Mouse (Mus musculus) monocyte, adult 2 months (primary cell): ENCODE measurements around the gene Sypl2.
A peak's percentile ranks its signal among the peaks of the same experiment; 100 is the strongest.

Experiments
- DNase-seq, 2 experiments: peaks; one replicate each; pipeline ENCODE4 v3.0.0; 2022; ENCODE audit warnings: low spot score in 2 of 2, low read depth in 1 of 2

The Sypl2 gene

DNA sequence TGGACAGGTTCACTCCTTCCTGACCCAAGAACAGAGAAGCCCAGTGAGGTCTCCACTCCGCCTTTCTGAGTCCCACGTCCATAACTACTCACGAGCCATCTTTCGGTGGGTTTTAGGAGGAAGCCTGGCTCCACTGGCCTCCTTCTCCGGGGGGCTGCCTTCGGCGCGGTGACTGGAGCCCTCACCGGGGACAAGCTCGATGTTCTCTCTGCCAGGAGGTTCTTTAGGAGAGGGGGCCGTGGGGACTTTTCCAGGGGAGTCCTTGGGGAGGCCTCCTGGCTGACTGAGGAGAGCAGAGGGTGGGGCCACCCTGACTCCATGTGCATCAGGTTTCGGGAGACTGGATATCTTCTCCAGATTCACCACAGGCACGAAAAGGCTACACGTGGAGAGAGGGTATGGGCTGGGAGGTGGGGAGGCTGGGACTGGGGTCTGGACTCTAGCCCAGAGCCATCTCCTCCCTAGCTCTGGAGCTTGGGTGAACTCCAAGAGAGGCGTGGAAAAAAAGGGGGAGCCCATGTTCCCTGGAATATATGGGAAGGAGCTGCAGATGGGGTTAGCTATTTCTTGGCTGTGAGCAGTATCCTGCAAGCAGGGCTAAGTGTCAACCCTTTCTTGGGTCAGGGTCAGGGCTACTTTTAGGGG lies 19.6 kb downstream of the Sypl2 start:
- DNase-seq: no peak

GRCm38 (mm10) chr3:108205601-108206000 lies 20.8 kb downstream of the Sypl2 start:
- no peak for DNase-seq

DNA sequence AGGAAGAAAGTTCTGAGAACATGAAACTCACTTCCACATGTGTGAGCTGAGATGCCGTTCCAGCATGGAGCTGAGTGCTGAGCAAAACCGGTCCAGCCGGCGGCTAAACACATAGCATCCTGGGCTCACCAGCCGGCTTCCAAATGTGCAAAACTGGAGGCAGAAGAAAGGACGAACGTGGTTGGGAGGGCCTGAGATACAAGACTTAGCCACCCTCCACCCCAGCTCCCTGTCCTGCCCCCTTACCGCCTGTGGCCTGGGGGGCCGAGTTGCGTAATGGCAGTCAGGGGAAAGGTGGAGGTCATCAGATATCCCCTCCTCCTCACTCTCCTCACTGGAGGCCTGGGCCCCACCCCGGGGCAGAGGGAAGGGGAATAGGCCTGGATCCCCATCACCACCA lies 22.0 kb downstream of the Sypl2 start:
- no peak for DNase-seq

- peak; percentile 38 to 68 for DNase-seq
Measured at GRCm38 (mm10) chr3:108203621-108204325, 22.7 kb downstream of the Sypl2 start.

DNA sequence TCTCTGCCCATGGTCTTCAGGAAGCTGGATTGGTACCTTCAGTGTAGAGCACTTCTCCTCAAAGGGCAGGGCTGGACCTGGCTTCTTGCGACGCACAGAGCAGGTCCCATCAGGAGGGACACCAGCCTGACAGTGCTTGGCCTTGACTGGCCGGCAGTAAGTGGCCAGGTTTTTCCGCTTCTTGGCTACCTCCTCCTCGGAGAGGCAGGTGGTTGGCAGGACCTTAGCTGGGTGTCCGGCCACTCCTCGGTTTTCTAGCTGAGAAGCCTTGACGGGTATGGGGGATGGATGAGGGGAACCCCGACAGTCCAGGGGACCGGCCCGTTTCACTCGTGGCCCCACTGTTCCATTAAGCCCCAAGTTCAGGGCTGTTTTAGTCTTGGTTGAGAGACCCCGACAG lies 23.2 kb downstream of the Sypl2 start:
- DNase-seq: no peak

DNA sequence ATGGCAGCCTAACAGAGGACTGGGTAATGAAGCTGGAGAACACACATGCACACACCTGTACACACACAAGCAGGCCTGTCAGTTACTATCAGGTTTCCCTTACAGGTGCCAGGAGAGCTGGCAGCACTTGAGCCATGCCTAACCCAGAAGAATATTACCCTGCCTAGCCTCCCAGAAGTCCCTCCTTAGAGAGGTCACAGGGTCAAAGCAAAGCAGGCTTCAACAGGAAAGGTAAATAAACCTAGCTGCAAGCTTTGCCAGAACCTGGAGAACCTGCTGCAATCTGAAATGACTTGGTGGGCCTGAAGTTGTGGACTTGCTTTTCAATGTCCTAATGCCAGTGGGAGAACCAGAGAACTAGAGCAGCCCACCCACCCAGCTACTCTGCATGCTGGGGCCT lies 23.9 kb downstream of the Sypl2 start:
- no peak for DNase-seq

DNA sequence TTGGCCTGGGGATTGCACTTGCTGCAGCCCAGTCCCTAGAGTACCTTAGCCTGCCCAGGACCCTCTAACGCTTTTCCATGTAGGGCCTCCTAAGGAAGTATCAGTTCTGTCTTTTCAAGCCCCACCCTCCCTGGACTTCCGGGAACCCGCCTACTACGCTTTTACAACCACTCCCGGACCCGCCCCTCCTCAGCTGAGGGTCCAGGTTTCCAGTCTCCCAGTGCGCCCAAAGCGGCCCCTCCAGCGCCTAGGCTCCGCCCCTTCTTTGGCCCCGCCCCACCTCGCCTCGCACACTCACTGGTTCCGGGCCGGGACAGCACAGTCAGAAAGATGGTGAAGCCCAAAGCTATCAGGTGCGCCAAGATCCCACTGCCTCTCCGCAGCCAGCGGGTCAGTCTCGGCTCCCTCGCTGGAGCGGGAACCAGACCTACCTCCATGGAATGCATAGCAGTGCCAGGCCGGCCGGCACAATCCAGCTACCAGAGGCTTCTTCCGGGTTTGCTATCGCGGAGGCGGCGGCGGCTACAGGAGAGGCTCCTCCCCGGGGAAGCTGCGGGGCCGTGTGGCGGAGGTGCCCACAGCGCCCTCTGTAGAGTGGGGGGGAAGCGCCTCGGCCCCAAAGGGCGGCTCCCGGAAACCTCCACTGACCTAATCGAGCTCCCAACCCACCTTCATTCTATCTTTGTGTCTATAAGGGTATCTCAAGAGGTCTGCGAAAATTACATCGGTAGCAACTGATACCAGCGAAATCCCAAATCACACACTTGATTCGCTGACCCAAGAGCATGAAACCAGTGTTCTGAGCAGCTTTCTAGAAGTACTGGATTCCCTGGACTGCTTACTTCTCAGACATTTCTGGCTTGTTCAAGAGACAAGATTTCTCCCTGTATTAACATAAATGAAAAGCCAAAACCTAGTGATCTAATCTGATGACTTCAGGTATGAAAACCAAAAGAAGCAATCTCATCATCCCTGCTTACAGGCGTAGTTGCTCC lies 25.8 kb downstream of the Sypl2 start, which contains the start of gene Cyb561d1:
Gene Cyb561d1 (minus strand): TSS at position 884 of the 995 bp plus-strand sequence.
- peak; percentile 88 for DNase-seq

DNA sequence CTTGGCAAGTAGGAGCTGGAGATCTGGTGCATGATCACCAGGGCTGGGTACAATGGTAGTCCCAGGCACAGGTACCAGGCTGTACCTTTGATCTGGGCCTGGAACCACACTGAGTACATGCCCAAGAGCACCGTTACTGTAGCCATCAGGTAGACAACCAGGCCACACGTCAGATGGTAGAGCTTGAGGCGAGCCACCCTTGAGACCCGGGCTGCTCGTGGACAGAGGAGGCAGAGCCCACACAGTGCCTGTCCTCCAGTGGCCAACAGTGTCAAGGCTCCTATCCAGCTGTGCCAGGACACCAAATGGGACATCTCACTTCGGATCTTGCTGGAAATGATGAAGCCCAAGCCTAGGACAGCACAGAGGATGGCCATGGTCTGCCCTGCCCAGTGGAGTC lies 27.2 kb downstream of the Sypl2 start:
- DNase-seq: no peak

- no peak for DNase-seq
Measured at GRCm38 (mm10) chr3:108197066-108197497, 29.4 kb downstream of the Sypl2 start.

DNA sequence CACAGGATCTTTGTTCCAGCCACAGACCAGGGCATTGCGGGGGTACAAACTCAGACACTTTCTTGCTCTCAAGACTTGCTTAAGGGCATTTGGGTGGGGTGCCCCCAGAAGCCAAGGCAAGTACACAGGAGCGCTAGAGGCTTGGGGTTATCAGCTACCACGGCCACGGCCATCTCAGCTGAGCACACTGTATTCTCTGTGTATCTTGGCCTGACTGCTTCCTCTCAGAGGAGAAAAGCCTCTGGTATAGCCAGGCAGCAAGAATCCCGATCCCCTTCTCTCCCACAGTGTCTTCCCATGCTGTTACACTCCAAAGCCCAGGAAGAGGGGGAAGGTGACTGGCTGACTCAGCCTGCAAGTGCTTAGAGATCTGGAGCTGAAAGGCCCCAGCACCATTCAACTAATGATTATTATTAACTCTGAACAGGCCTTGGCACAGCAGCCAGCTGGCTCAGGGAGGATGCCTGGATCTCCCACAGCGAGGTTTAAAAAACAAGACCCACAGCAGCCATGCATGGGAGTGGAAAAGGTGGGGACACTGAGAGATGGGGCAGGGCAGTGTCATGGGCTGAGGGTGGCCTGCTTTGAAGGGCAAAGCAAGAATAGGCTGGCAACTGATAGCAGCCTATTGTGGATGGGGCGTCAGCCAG lies 30.4 kb downstream of the Sypl2 start:
- DNase-seq: no peak

DNA sequence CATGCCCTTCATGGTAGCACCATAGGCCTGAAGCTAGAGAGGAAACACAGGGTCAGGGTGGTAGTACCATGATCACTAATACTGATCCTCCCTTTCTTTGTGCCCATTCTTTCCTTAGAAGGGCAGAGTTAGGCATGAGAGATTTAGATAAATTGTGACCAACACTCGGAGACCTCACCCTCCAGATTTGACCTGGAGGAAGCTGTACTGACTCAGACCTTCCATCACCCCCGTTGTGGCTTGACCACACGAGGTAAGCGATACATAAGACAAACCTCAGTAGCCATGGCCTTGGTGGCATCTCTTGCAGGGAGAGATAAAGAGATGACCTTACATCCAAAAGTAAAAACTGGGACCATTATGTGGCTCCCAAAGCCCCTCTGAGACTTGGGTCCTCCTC lies 31.2 kb downstream of the Sypl2 start:
- DNase-seq: no peak

GRCm38 (mm10) chr3:108193686-108194085 lies 32.8 kb downstream of the Sypl2 start:
- DNase-seq: no peak

DNA sequence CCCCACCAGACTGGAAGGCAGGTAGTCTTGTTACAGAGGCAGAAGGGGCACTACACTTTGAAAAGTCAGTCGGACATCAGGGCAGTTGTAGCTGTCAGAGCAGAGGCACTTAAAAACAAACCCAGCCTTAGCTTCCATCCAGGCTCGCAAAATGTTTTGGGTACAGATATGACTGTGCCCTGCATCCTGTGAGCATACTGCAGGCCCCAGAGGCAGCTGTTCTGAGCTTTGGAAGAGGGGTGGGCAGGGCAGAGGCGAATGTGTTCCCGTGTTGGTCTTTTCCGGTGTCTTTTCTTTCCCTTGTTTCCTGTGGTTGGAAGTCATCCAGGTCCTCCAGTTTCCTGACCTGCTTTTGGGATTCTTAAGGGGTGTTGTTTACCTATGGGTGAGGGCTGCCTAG lies 36.6 kb downstream of the Sypl2 start:
- no peak for DNase-seq

DNA sequence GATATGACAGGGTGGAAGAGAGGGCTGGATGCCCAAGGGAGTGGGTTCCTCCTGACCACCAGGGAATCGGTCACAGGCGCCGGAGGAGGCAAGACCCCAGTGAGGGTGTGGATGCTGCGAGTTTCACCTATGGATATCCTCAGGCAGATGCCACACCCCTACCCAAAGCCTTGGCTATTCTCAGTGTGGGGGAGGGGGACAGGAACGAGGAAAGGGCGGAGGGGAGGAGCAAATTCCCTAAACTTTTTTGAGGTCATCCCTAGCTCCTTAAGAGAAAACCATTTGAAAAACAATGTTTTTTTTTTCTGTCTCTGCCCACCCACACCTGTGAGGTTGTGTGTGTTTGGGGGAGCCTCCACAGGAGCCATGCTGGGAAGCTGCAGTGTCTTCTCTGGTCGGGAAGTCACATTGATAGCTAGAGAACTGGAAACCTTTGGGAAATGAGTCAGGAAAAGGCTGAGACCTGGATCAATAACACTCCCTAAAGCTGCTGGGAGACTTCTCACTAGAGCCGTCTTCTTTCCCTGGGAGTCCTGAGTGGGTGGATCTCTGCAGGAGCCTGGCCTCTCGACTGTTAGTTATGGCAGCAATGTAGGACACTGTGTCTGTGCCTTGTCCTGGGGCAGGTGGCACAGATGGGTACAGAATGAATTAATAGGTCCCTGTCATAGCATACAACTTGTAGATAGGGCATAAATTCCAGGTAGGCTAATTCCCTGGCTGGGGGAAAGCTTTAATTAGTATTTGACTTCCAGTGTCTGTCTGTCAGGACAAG lies 37.5 kb downstream of the Sypl2 start:
- DNase-seq: no peak

GRCm38 (mm10) chr3:108187111-108187795 lies 39.2 kb downstream of the Sypl2 start:
- DNase-seq: no peak

- no peak for DNase-seq
Measured at GRCm38 (mm10) chr3:108186098-108187047, 40.1 kb downstream of the Sypl2 start, which contains the start of gene Amigo1. Amigo1 (plus strand) TSS chr3:108186335.

DNA sequence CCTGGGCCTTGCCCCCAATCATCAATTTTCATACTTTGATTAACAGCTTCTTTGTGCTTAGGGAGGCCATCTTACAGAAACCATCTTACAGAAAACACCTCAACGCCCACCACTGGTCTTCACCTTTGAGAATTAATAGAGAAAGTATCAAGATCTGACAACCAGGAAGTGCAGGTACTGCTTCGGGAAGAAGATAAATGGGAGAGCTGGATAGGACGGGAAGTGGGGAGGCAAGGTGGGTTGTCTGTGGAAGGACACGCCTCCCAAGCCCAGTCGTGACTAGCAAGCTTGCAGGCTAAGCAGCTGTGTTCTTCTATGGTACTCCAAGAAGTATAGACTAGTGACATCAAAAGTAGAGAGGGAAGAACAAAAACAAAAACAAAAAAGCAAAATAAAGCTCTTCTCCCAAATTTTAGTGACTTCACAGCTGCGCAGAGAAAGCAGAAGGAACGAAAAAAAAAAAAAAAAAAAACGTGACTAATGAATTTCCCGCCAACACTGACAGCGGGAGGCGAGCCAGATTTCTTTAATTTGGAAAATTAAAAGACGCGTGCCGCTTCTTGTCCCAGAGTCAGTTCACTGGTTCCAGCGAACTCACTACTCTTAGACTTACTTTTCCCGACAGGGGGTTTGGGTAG lies 40.9 kb downstream of the Sypl2 start:
- no peak for DNase-seq

- DNase-seq: no peak
Measured at GRCm38 (mm10) chr3:108184742-108185141, 41.7 kb downstream of the Sypl2 start.
